Mouse (Mus musculus) forebrain, embryonic 13.5 days (tissue): ENCODE measurements at regions not wholly inside any gene's neighbourhood (a gene's known extent, or its start where the extent isn't known, plus 50 kb on each side); places are given as distances from the start of the nearest gene placed in this dataset.

Experiments used
- ATAC-seq: fragments of 200-750 bp; cut with Nextera tagmentation; 2 replicates; pipeline ENCODE4 v1.8.0; 2017
- H3K27ac ChIP-seq: fragments of 300-500 bp; sonication (generic); 2 replicates; pipeline ENCODE4 v1.5.1; 2015; ENCODE audit warnings: inconsistent platforms, mild to moderate bottlenecking, moderate library complexity
- H3K27me3 ChIP-seq: fragments of 300-500 bp; sonication (generic); 2 replicates; pipeline ENCODE4 v1.6.1; 2015; ENCODE audit warnings: mild to moderate bottlenecking, inconsistent platforms
- H3K36me3 ChIP-seq: fragments of 300-500 bp; sonication (generic); 2 replicates; pipeline ENCODE4 v1.6.1; 2015; ENCODE audit warnings: mild to moderate bottlenecking, inconsistent platforms; ENCODE audit not compliant: poor library complexity, severe bottlenecking
- H3K4me1 ChIP-seq: fragments of 300-500 bp; sonication (generic); 2 replicates; pipeline ENCODE4 v1.6.1; 2015; ENCODE audit warnings: inconsistent platforms
- H3K4me2 ChIP-seq: fragments of 300-500 bp; sonication (generic); 2 replicates; pipeline ENCODE4 v1.6.1; 2015; ENCODE audit warnings: inconsistent platforms, mild to moderate bottlenecking, moderate library complexity
- H3K4me3 ChIP-seq: fragments of 300-500 bp; sonication (generic); 2 replicates; pipeline ENCODE4 v1.5.1; 2015; ENCODE audit warnings: mild to moderate bottlenecking, inconsistent platforms
- H3K9ac ChIP-seq: fragments of 300-500 bp; sonication (generic); 2 replicates; pipeline ENCODE4 v1.6.1; 2015; ENCODE audit warnings: mild to moderate bottlenecking, inconsistent platforms
- H3K9me3 ChIP-seq: fragments of 300-500 bp; sonication (generic); replicated peaks from 2 replicates; pipeline ENCODE4 v1.6.1; 2016; ENCODE audit warnings: inconsistent platforms
- WGBS: fragments of 180-500 bp; shearing (Covaris S2); methylation state at CpG from one replicate; pipeline ENCODE4 v1.1.7; 2015; 5-methylcytosine and 5-hydroxymethylcytosine counted together

DNA sequence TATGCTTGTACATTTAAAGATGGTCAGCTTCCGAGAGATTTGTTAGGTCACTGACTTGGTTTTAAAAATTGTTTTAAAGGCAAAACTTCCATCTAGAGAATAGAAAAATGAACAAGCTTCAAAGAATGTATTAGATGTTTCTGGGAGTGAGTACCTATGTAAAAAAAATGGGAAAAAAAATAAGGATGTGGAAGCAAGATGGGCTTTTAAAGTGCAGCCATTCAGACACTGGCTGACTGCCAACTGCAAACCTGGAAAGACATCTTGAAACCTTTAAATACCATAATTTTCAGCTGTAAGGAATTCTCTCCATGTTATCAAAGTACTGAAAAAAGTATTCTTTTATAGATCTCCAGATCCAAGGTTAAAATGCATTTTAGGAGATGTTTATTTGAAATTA is 315.7 kb downstream of the Fgf10 start:
- Histone ChIP-seq H3K27me3 (no peaks in the 10 kb centered on the region), H3K36me3 (no peaks in the 10 kb centered on the region), H3K9me3 (no peaks in the 10 kb centered on the region), H3K4me1 (peaks cover 15% of the 10 kb centered on the region), H3K4me2 (no peak overlapping the region), H3K4me3 (no peak overlapping the region), H3K27ac (no peak overlapping the region), H3K9ac (no peak overlapping the region)
- WGBS = 95% methylated on average over 1 of the region's 1 CpGs
- ATAC-seq = no peak

DNA sequence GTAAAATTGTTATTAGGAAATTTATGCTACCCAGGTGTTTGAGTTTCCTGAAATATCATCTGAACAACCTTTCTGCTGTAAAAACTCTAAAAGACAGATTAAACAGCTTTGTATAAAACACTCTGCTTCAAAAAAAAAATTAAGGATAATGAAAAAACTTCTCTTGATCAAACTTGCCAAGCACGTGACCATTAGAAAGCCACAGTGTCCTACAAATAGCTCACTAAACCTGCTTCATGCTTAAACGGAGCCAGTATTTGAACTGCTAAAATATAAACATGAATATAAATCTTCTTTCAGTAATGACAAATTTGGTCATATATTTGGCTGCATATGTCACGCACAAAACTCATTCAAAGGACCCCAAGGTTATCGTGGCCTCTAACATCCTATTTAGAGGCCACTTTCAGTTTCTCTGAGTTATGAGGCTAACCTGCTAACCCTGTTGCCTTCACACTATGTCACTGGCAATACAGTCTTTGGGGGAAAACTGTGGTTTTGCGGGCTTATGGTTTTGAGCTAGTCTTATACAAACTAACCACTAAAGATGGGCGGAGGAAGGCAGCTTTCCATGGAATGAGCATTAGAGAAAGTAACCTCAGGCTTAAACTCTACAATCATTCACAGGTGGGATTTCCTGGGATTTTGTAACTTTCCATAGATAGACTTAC is 355.8 kb downstream of the Fgf10 start:
- no peak for ATAC-seq

DNA sequence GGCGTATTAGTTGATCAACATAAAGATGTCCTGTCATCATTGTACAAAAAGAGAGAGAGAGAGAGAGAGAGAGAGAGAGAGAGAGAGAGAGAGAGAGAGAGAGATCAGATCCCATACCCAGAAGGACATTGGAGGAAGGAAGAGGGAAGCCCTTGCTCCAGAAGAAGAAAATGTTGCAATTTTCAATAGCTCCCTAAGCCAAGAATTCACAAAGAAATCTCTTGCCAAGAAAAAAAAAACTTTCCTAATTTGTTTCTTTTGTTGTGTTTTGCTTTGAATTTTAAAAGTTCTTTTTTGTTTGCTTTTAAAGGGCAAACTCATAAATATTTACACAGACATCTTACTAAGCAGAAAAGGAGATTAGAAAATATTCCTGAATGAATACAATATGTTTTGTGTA is 370.0 kb downstream of the Fgf10 start:
- 88% methylated on average over 1 of the region's 1 CpGs for WGBS
- Histone ChIP-seq H3K4me1 (no peaks in the 10 kb centered on the region), H3K27ac (no peak overlapping the region), H3K4me2 (no peak overlapping the region), H3K9ac (no peak overlapping the region), H3K9me3 (no peaks in the 10 kb centered on the region), H3K27me3 (no peaks in the 10 kb centered on the region), H3K4me3 (no peak overlapping the region), H3K36me3 (no peaks in the 10 kb centered on the region)
- no peak for ATAC-seq

More for the DNA sequence above, 355.8 kb downstream of the Fgf10 start:
- H3K27me3 ChIP-seq = no peaks in the 10 kb centered on the region
- H3K9ac ChIP-seq = no peak overlapping the region
- no peak overlapping the region for H3K4me2 ChIP-seq
- H3K9me3 ChIP-seq = no peaks in the 10 kb centered on the region
- WGBS = 94% methylated on average over 6 of the region's 6 CpGs
- H3K4me1 ChIP-seq = no peaks in the 10 kb centered on the region
- no peaks in the 10 kb centered on the region for H3K36me3 ChIP-seq
- H3K4me3 ChIP-seq = no peak overlapping the region
- H3K27ac ChIP-seq = no peak overlapping the region

DNA sequence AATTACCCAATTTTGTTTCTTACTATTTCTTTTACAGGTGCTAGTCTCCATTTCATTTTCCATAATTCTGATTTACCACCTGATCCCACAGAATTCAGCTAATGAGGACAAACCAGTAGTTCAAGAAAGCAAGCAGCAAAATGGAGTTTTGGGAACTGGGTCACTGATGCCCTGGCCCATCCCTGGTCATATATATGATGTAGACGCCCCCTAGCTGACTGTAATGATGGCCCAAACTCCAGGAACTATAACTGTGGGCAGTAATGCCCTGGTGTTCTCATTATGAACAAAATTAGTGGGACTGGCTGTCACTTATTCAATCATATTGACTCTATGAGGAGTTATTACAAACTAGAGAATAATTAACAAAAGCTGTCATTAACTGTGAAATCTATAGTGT is 375.5 kb downstream of the Fgf10 start:
- no peaks in the 10 kb centered on the region for H3K4me1 ChIP-seq
- ATAC-seq = no peak
- H3K36me3 ChIP-seq = no peaks in the 10 kb centered on the region
- H3K27me3 ChIP-seq = no peaks in the 10 kb centered on the region
- H3K9ac ChIP-seq = no peak overlapping the region
- no peak overlapping the region for H3K27ac ChIP-seq
- WGBS = 76% methylated on average over 1 of the region's 1 CpGs
- no peak overlapping the region for H3K4me3 ChIP-seq
- no peak overlapping the region for H3K4me2 ChIP-seq
- no peaks in the 10 kb centered on the region for H3K9me3 ChIP-seq

DNA sequence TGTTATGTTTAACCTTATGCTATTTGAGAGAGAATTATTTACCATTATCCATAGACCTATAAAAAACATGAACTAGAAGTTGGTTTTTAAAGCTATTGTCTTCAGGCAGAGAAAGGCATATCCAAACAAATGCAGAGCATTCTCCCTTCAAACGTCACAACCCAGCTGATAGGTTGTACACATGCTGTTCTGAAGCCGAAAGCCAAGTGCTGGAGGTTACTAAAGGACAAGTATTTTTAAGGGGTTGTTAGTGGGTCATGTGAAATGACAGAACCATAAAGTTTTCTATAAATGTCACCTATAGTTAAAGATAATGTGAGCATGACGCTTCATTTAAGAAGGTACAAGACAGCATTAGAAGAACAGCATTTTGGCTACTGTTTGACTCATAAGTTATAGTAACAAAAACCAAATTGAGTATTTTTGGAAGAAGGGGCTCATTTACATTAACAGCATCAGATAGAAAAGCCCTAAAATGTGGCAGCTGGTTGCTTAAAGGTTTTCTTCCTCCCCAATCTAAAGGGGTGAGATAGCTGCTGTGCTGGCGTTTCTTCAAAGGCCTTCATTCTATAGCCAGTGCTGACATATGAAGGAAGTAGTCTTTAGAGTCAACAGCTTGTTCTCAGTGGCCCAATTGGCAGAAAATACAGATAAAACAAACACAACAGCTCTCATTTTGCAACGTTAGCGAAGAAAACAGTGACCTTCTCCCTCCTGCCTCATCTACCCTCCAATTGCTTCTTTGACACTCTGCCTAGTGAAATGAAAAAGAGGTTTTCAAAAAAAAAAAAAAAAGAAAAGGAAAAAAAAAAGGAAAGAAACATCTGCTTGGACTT is 359.4 kb upstream of the Paip1 start:
- Histone ChIP-seq H3K27ac (no peak overlapping the region), H3K27me3 (no peaks in the 10 kb centered on the region), H3K36me3 (no peaks in the 10 kb centered on the region), H3K4me2 (no peak overlapping the region), H3K4me1 (no peaks in the 10 kb centered on the region), H3K9ac (no peak overlapping the region), H3K4me3 (no peak overlapping the region), H3K9me3 (no peaks in the 10 kb centered on the region)
- ATAC-seq = no peak
- 86% methylated on average over 6 of the region's 6 CpGs for WGBS

DNA sequence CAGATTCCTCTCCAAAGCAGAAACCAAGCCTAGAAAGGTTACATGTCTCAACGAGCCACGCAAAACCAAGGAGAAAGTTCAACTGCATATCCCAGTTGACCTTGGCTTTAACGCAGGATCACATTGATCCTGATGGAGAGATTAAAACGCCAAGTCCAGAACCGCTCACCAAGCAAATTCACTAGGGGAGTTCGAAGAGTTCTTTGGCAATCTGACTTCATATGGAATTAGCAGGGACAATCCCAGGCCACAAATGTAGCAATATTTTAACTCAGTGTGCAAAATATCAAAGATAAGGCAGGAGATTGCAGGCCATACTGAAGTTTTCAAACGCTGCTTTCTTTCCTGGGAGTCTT is 358.8 kb upstream of the Paip1 start:
- H3K4me1 ChIP-seq = no peaks in the 10 kb centered on the region
- no peak overlapping the region for H3K4me2 ChIP-seq
- no peaks in the 10 kb centered on the region for H3K27me3 ChIP-seq
- H3K9me3 ChIP-seq = no peaks in the 10 kb centered on the region
- H3K9ac ChIP-seq = no peak overlapping the region
- ATAC-seq = no peak
- no peaks in the 10 kb centered on the region for H3K36me3 ChIP-seq
- WGBS = 92% methylated on average over 7 of the region's 7 CpGs
- no peak overlapping the region for H3K27ac ChIP-seq
- no peak overlapping the region for H3K4me3 ChIP-seq

DNA sequence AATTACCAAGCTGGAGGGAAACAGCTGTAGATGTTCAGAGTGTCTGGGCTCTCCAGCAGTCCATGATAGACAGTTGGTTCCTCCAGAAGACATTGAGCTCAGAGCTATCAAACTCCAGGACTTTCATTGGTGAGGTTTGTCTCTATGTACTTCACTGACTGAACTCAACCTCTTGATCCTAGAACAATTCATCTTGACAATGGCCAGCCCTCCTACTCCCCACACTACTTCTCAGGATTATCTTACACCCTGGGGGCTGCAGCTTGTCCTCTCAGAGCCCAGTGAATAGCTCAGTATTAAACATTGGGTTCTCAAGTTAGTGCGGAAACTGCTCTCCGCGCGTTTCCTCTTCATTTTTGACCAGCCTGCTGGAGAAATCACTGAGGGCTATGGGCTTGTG is 349.2 kb upstream of the Paip1 start:
- no peak overlapping the region for H3K4me3 ChIP-seq
- H3K9ac ChIP-seq = no peak overlapping the region
- no peak overlapping the region for H3K4me2 ChIP-seq
- no peaks in the 10 kb centered on the region for H3K27me3 ChIP-seq
- H3K4me1 ChIP-seq = no peaks in the 10 kb centered on the region
- no peaks in the 10 kb centered on the region for H3K9me3 ChIP-seq
- 90% methylated on average over 4 of the region's 4 CpGs for WGBS
- no peak for ATAC-seq
- H3K36me3 ChIP-seq = no peaks in the 10 kb centered on the region
- no peak overlapping the region for H3K27ac ChIP-seq

DNA sequence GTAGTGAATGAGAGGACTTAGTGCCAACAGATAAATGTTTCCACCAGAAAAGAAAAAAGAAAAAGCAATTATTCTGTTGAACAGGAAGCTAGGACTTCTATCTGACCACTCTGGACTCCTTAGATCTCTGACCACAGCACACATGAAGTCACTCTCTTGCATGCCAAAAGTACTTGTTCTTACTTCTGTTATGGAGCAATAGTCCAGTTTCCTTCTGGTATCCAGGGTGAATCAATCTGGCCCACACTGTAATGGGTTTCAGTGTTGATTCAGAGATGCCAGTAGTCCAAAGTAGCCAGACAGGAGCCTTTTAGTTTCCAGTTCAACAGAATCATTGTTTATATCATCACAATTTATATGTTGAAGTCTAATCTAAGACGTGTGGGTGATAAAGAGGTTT is 346.7 kb upstream of the Paip1 start:
- ATAC-seq = no peak
- no peaks in the 10 kb centered on the region for H3K36me3 ChIP-seq
- 69% methylated on average over 1 of the region's 1 CpGs for WGBS

DNA sequence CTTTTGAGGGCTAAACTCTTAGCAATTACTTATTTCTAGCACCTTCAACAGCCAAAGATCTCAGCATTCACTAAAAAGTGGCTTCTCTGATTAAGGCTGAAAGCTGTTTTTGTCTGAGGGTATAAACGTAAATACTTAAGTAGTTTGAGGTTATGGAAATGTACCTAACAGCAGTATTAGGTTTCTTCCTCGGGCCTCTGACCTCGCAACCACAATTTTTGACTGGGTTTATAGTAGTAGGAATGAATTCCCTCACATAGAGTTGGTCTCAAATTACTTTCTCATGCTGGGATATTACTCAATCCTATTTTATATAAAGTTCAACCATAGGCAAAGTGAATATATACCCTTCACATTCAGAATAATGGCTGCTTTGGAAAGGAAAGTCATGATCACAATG is 310.5 kb upstream of the Paip1 start:
- 88% methylated on average over 3 of the region's 3 CpGs for WGBS
- H3K4me3 ChIP-seq = no peak overlapping the region
- H3K9ac ChIP-seq = no peak overlapping the region
- H3K27ac ChIP-seq = no peak overlapping the region
- no peak for ATAC-seq
- no peaks in the 10 kb centered on the region for H3K27me3 ChIP-seq
- H3K4me1 ChIP-seq = no peaks in the 10 kb centered on the region
- H3K36me3 ChIP-seq = no peaks in the 10 kb centered on the region
- H3K4me2 ChIP-seq = no peak overlapping the region
- H3K9me3 ChIP-seq = no peaks in the 10 kb centered on the region

More for the DNA sequence above, 346.7 kb upstream of the Paip1 start:
- H3K9me3 ChIP-seq = no peaks in the 10 kb centered on the region
- no peak overlapping the region for H3K27ac ChIP-seq
- no peaks in the 10 kb centered on the region for H3K27me3 ChIP-seq
- no peak overlapping the region for H3K9ac ChIP-seq
- H3K4me1 ChIP-seq = no peaks in the 10 kb centered on the region
- no peak overlapping the region for H3K4me3 ChIP-seq
- no peak overlapping the region for H3K4me2 ChIP-seq

DNA sequence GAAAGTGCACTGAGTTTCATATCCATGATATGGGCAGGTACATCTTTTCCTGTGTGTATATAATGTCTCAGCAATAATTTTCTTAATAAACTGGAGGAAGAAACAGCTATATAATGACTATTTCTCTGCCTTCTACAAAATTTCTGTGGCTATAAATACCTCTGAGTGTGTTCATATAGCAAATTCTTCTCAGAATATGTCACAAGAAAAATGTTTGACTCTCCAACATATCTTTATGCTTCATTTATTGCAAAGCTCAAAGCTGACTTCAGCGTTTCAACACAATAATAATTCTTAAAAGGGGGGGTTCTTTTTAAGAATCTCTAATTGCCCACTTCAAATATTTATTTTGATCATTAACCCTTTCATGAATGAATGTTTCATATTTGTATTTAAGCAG is 310.0 kb upstream of the Paip1 start:
- Histone ChIP-seq H3K9ac (no peak overlapping the region), H3K4me1 (no peaks in the 10 kb centered on the region), H3K27ac (no peak overlapping the region), H3K36me3 (no peaks in the 10 kb centered on the region), H3K9me3 (no peaks in the 10 kb centered on the region), H3K4me2 (no peak overlapping the region), H3K4me3 (no peak overlapping the region), H3K27me3 (no peaks in the 10 kb centered on the region)
- 80% methylated on average over 1 of the region's 1 CpGs for whole genome bisulfite sequencing
- ATAC-seq = no peak

DNA sequence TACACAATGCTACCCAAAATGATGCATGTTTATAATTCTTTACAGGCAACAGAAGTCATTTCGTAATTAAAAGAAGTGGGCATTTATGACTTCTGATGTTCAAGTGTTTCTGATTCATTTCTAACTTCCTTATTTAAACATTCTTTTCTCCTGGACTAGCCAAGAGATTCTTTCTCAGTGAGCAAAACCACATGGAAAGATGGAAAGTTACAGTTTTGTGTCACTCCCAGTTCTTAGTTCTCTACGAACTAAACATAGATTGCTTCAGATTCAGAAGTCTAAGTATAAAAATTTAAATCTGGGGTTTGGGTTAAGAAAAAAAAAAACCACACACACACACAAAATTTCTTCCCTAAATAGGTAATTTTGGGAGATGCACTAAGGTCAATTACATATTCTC is 288.0 kb upstream of the Paip1 start:
- ATAC-seq = no peak
- Histone ChIP-seq H3K4me3 (no peak overlapping the region), H3K9ac (no peak overlapping the region), H3K27me3 (no peaks in the 10 kb centered on the region), H3K9me3 (no peaks in the 10 kb centered on the region), H3K27ac (no peak overlapping the region), H3K4me1 (no peaks in the 10 kb centered on the region), H3K36me3 (no peaks in the 10 kb centered on the region), H3K4me2 (no peak overlapping the region)
- 92% methylated on average over 2 of the region's 2 CpGs for WGBS

DNA sequence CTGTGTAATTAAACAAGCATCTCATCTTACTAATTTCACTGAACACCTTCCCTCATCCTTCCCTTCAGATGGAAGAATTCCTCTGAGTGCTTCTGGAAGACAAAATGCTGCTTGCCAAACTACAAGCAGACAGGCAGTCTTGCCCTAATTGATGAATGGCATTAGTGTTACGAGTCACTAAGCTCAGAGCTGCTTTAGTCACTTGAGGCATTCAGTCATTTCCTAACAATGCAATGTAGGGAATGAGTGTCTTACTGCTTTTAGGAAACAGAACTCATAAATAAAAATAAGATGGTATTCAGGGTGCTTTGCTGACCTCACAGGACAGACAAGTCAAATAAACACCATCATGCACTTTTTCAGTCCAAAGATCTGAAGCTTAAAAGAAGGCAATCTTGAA is 285.1 kb upstream of the Paip1 start:
- WGBS = 0% methylated on average over 1 of the region's 1 CpGs
- no peaks in the 10 kb centered on the region for H3K36me3 ChIP-seq
- no peak overlapping the region for H3K4me3 ChIP-seq
- no peak overlapping the region for H3K27ac ChIP-seq
- no peak for ATAC-seq
- no peaks in the 10 kb centered on the region for H3K27me3 ChIP-seq
- no peaks in the 10 kb centered on the region for H3K4me1 ChIP-seq
- no peak overlapping the region for H3K4me2 ChIP-seq
- H3K9ac ChIP-seq = no peak overlapping the region
- no peaks in the 10 kb centered on the region for H3K9me3 ChIP-seq

DNA sequence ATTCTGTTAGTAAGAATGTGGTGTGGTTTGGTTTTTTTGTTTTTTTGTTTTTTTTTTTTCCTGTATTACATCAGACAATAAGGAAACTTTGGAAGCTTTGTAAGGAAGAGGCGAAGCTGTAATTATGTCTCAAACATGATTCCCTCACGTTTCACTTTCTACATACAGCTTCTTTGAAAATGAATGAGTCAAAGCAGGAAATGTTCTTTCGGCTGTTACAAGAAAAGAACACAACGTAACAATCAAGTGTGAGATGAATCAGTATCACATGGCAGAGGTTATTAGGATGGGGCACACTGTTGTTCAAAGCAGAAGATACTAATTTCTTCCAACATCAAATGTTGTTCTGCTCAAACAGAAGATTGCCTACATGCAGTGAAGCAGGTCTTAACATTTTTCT is 282.7 kb upstream of the Paip1 start:
- Histone ChIP-seq H3K27me3 (no peaks in the 10 kb centered on the region), H3K27ac (no peak overlapping the region), H3K4me2 (no peak overlapping the region), H3K4me1 (no peaks in the 10 kb centered on the region), H3K9ac (no peak overlapping the region), H3K9me3 (no peaks in the 10 kb centered on the region), H3K4me3 (no peak overlapping the region), H3K36me3 (no peaks in the 10 kb centered on the region)
- ATAC-seq = no peak
- WGBS = 79% methylated on average over 4 of the region's 4 CpGs
